Mouse (Mus musculus): ENCODE data around the gene Cryba4.

- TF ChIP-seq EP300 (IDR thresholded peaks at IDR 0.05) (no peak), CTCF (IDR thresholded peaks at IDR 0.05) (no peak)
Observed at GRCm38 (mm10) chr5:112249106-112249505, 3.2 kb downstream of the Cryba4 start.

All from lung, postnatal 0 days (tissue).